Mouse (Mus musculus) adrenal gland, postnatal 4 days (tissue): ENCODE results near the gene Mapk11. TPM values are rescaled to one million over a fixed set of nuclear protein-coding genes. Genes with fewer than 3 reads are reported as not detected.

Experiments used
- DNase-seq, 2 experiments: peaks; one replicate each; pipeline ENCODE4 v3.0.0; 2021 to 2022; ENCODE audit warnings: low spot score in 2 of 2, mixed read lengths in 2 of 2
- total RNA-seq, 2 experiments: library from RNA; stranded (reverse); gene quantifications; 2 replicates each; pipeline ENCODE4 v1.2.3; 2021

Gene Mapk11
- total RNA-seq, 2 experiments from 2014 or later = 6.9 to 8.6 TPM

DNA sequence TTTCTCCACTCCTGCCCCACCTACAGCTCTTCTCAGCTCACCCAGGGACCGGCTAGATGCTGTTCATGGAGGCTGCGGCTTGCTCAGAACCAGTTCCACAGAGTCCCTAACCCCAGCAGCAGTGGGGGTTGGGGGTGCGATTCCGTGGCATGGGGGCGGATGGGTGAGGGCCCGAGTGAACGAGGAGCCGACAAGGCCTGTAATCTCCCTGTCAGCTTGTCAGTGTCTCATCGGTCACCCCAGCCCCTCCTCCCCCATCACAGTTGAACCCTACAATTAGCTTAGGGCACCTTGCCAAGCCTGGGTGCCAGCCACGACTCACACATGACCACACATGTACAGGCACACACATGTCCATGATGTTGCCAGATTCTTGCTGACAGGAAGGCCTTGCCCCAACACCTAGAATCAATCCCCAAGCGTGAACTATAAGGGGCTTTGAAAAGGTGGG is 25.5 kb upstream of the Mapk11 start:
- DNase-seq = no peak

DNA sequence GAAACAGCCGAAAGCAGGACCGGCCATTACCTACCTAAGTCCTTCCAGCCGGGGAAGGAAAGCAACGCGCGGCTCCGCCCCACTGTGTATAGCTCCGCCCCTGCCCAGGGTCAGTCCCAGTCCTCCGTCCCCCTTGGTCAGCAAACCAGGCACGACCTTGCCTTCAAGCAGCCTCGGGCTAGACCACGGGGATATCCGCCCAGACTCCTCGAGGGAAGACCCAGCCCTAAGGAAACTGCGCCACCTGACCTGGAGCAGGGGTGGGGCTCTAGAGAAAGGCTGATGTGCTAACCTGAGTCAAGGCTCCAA is 24.4 kb upstream of the Mapk11 start:
- no peak for DNase-seq

DNA sequence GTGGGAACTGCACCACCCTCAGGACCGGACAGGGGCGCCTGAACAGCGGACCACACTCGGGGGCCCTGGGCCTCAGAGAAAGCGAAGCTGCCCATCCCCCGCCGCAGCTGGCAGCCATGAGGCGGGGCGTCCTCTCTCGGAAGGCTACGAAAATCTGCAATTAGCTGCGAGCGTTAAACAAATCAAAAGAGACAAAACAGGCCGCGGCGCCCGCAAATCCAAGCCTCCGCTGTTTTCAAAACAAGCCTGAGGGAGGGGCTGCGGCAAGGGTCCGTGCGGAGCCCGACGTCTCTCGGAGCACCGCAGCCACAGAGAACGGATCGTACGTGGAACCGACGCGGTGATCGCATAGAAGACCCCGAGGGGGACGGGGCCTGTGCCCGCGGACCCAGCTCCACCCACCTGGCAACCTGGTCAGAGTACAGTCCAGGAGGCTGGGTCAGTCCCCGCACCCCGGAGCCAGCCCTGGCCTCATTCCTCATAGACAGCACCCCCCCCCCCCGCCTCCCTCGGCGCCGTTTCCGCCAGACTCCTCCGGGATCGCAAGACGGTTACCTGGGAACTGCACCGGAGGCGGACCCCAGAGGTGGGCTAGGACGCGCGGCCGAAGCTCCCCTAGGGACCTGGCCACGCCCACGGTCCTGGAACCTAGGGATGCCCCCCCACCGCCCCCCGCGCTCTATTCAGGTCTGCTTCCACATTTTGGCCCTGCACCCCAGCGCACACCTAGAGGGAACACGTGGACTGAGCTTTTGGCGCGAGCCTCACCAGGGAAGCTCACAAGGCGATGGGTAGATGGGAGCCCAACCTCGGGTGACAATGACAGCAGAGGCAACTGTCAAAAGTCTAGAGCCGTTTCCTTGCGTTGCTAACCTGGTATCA is 23.8 kb upstream of the Mapk11 start:
- no peak for DNase-seq

DNA sequence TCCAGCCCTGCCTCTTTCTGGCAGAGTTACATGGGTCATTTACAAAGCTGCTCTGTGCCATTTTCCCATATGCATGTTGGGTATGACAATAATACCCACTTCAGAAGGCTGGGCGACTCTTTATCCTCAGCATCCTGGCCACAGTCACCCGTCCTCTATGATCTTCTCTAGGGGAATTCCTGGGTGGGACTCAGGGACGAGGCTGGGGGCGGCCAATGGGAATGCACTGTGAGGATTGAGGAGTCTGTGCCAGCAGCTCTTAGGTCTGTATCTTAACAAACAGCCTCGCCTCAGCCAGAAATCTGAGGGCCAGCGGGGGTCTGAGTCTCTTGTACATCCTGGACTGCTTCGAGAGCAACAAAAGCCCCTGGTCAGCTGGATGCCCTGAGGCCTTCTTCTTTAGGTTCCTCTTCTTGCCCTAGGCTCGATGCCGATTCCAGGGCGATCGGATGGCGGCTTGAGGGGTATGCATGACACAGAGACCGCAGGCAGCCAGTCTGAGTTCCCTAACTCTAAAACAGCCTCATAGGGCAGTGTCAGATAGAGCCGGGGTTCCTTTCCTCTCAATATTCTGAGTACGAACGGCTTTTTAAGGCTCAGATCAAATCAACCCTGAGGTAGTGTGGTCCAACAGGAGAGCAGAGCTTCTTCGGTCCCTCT is 23.0 kb upstream of the Mapk11 start:
- no peak for DNase-seq

DNA sequence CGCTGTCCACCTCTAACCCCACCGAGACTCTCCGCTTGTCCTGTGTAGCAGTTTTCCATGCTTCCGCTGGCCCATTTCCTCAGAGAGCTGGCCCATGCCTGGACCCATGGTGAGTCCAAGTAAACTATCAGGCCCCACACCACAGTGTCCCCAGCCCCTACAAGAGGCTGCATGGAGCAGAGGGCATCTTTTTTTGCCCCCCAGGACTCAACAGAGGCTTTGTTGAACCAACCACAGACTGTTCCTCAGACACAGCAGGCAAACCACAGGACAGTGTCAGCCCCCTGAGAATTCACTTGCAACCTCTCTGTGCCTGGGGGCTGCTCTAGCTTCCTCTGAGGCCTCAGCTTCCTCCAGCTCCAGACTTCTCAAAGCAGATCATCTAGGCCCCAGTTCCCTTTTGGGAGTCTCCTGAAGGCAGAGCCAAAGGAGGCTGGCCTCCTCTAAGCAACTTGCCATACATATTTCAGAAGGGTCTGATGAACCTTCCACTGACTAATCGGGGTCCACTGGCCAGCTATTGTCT is 22.2 kb upstream of the Mapk11 start:
- DNase-seq = no peak

DNA sequence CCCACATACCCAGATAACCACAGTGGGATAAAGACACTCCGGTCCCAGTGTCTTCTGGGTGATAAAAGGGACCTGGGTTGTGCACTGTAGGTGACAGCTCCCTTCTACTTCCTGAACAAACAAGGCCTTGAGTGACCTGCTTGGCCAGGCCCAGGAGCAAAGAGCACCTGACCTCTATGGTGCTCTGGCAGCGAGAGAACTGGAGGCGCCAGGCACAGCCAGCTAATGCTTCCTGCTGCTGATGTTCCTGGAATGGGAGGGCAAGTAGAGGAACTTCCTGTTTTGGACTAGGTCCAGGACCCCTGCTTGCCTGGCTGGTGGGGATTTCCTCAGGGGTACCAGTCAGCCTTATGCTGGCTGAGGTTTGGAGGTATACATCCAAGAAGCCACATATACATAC is 20.7 kb upstream of the Mapk11 start:
- no peak for DNase-seq

DNA sequence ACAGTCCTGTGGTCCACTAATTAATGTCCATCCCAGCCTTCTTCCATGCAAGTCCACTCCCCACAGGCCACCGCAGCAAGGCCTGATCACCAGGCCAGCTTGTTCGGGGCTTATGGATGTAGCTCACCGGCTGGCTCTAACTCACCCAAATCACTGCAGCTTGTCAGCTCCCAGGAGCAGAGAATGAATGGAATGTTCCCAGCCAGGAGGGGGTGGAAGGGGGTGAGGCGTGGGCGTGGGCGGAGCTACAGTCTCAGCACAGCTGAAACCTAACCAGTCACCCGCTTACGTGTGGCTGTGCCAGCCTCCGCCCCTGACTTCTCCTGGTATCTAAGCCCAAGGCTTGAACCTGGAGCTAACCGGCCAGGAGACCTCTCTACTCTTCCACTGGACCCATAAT is 20.0 kb upstream of the Mapk11 start:
- DNase-seq = peak in 1 of 2 experiments; percentile 47

DNA sequence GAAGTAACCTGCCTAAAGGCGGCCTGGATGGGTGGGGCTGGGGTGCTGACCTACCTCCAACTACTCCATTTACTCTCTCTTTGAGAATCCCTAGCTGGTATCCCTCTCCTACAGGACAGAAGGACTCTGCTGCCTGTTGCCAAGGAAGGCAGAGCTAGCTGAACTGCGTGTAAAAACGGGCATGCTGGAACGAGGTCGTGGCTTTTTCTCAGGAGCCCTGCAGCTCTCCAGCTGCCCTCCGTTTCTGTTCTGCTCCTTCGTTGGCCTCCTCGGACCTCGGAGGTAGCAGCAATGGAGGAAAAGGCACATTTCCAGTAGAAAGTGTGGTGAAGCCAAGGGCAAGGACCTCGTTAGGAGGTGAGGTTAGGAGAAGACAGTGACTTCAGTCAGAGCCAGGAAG is 19.5 kb upstream of the Mapk11 start:
- no peak for DNase-seq

DNA sequence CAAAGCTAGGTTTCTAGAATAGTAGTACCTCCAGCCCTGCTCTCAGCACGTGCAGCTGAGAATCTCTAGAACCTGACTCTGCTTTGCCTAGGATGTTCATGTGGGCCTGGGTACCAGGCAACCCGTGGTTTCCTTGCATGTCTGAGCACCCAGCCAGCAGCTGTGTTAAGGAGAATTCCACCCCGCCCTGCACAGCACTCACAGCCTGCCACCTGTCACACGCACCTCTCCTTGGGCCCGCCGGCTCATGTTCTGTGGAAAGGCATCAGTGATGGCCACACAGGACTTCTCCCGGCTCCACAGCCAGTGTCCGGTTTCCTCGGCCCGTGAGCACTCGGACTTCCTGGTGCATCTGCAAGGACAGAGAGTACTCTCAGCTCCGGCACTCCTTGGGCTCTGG is 16.1 kb upstream of the Mapk11 start:
- no peak for DNase-seq

DNA sequence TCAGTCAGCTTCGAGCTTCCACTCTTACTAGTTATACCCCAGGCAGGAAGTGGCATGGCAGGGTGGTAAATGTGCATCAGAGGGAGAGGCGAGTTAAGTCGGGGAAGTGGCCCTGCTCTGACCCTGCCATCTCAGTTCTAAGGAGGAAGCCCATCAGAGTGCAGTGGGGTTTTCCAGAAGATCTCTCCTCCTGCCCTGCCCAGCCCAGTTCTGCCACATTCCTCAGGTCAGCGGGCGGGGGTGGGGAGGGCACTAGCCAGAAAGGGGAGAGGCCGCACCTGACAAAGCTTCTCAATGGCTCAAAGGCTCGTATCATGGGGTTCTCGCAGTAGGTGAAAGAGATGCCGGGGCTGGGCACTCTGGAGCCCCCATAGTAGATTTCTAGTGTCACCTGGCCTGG is 12.0 kb upstream of the Mapk11 start:
- DNase-seq = no peak

DNA sequence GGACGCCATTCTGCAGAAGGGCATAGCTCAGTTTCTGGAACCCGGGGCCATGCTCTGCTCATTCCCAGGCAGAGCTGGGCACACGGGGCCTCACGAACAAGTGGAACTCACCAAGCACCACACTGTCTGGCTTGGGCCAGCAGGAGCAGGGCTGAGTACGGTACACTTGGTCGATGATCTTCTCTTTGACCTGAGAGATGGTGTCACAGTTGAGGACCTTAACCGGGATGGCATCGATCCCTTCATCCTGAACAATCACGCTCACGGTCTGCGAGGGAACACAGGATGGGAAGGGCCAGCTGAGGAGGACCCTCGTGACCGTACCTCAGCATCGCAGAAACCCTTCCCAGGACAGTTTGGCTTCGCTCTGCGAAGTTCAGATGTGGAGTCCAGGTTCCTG is 9.1 kb upstream of the Mapk11 start:
- DNase-seq = no peak

DNA sequence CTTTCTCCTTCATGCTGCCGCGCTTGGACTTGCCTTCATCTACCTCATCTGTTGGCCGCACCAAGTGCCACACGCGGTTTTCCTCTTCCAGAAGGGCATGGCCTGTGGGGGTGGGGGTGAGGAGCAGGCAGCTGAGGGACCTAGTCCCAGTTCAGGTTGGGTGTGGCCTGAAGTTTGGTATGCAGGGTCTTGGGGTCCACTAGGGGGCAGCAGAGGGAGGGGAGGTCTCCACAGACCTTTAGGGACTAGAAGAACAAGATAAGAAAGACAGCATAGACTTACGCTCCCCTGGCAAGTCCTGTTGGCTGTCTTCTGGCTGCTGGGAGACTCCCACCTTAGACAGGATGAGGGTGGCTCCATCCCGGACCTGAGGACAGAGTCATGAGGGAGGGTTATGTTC is 8.5 kb upstream of the Mapk11 start:
- no peak for DNase-seq

DNA sequence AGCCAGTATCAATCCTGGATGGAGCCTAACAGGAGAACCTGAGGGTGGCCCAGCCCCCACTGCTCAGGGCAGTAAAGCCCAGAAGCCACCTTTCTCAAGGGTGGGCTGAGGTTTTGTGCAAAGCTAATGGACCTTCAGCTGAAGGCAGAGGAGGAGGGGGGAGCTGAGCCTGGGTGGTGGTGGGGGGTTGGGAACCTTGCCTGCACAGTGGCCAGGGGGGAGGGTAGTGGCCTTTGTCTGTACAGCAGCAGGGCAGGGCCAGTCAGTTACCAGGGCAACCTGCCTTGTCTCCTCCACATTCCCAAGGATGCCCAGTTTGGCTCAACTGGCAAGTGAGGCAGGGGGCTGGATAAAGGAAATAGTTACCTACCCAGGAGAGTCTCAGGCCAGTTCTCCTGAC is 2.9 kb upstream of the Mapk11 start:
- DNase-seq = no peak

DNA sequence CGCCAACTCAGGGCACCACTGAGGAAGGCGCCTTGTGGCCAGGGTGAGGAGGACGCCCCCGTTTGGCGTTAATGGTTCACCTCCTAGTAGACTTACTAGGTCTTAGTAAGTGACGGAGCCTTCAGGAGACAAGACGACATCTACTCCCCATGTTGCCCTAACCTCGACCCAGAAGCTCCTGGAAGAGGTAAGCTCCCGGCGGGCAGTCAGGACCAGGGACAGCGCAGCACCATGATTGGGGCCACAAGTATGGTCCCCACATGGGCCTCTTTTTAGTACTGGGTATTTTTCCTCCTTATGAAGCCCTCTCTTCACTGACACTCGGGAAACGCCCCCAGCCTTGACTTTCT is 588 bp upstream of the Mapk11 start:
- DNase-seq = no peak

DNA sequence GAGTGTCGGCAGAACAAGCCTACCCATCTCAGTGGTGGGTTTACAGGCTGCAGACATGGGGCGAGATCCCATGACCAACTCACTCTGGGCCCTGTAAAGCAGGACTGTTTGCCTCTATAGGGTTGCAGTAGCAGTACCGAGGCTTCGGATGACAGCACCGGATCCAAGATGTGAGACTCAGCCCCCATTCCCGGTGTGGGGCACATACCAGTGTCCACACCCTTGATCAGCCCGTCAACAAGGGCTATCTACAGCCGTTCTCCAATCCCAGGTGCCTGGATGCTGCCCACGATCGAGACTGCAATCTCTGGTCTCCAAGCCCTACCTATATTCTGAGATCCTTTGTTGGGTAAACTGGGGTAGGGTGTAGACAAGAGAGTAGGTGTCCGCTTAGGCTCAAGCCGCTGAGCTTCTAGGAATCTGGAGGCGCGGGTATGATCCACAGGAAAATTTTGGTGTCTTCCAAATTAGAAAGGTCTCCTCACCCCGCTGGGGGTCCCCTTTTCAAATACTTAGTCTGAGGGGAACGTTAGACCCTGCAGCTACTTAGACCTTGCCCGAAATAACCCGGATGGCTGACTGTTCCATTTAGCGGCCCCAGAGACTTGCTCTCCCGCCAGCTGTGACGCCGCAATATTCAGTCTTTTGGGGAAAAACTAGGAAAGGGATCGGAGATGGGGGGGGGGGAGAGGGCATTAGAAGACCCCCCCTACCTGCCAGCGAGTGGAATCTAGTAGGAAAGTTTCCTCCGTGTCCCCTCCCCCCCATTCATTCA is 745 bp downstream of the Mapk11 start:
- no peak for DNase-seq

DNA sequence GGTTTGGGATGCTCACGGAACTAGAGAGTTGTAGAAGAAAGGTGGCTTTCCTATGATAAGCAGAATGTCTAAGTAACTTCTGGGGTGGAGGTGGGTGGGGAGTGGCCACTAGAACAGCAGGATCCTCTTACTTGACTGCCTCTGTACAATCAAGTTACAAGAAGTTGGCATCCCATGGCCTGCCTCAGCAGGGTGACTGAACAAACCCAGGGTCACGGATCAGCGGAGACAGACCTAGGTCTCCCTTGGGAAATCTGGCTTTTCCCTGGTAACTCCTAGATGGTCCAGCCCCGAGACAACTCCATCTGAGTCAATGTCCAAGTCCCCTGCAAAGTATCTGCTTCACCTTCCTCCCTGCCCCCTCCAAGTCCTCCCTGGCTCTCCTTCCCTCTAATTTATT is 1.5 kb downstream of the Mapk11 start:
- DNase-seq = no peak

DNA sequence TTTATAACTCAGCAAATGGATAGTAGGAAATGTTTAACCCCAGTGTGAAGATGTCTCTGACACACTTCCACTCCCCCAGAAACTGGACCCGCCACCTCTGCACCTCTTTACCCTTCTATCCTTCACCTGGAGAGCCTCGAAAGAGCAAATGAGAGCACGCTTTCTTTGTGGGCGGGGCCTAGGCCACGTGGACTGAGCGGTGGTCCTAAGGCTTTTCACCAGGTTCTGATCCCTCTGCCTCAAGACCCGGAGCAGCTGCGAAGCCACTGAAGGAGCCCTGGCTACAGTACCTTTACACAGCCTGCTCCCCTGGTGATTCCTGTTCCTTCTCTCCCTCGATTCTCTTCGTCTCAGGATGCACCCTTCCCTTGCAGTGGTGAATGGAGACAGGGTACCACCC is 2.0 kb downstream of the Mapk11 start:
- DNase-seq = no peak

DNA sequence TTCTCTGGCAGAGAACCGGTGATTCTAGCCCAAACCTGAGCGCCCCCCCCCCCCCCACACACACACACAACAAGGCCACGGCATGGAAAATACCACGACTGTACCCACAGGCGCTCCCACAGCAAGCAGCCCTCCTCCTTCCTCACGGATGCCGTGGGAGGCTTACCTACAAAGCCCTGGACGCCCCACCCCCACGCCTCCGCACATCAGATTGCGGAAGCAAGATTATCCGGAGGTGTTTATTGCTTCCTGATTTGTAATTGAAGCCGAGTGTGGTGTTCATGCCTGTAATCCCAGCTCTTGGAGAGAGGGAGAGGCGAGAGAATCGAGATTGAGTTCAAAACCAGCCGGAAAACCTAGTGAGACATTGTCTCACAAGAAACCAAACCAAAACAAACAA is 2.4 kb downstream of the Mapk11 start:
- DNase-seq = no peak

DNA sequence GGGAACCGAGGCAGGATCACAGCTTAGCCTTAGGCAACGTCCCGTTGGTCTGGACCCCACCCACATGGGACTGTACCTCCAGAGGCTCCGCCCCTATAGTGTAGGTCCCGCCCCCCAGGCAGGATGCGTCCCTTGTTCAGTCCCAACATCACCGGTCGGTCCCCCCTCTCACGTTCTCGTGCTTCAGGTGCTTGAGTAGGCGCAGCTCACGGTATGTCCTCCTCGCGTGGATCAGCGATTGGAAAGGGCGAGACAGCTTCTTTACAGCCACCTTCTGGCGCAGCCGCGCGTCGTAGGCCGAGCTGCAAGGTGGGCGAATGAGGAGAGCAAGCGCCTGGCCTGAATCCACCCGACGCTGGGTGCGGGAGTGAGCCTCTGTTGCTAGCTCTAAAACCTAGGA is 2.9 kb downstream of the Mapk11 start:
- no peak for DNase-seq

DNA sequence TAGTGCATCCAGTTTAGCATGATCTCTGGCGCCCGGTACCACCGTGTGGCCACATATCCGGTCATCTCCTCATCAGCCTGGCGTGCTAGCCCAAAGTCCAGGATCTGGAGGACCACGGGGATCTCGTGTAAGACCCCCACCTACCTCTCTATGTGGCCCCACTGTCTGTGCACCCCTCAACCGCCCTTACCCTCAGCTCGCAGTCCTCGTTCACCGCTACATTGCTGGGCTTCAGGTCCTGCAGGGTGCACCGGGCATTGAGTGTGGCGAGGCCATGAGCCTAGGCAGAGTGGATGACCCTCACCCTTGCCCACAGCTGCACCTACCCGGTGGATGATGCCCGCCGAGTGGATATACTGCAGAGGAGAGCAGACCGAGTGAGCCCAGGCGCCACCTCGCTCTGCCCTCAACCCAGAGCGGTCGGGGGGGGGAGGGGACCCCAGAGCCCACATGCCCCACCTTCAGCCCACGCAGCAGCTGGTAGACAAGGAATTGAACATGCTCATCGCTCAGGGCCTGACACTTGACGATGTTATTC is 3.5 kb downstream of the Mapk11 start:
- no peak for DNase-seq

DNA sequence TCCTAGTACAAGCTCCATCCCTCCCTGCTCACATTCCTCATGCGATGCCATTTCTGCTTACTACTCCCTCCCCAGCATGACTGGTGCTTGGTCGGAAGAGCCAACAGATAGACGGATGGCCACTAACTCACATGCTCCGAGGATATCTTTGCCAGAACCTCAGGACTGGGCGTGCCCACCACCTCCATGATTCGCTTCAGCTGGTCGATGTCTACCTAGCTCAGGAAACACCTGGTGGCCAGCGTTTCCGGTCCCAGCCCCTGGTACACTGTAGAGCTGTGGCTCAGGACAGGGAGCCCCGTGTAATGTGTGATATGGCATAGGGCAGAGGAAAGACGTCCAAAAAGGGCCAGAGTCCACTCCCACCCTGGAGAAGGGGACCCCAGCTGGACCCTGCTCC is 4.5 kb downstream of the Mapk11 start:
- no peak for DNase-seq

DNA sequence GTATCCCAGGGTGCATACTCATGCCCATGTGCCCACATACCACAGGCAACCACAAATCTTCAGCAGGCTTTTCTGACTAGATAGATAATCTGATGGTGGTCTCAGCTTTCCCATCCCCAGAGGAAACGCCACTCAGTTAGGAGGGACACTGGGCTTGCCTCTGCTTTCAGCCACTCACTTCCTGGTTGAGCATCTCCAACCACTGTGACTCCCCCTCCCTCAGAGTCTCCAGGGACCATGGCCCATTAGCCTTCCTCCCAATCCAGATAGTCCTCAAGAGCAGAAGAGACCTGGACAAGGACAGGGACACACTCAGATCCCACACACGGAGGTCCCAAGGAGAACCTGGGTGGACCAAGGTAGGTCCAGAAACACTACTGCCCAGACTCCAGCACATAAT is 6.3 kb downstream of the Mapk11 start:
- no peak for DNase-seq
